Mouse (Mus musculus) hindbrain, embryonic 12.5 days (tissue): ENCODE data around the gene Ppl. TPM values are rescaled to one million over a fixed set of nuclear protein-coding genes. Genes with fewer than 3 reads are reported as not detected.

ENCODE experiments used
- ATAC-seq: fragments of 200-750 bp; cut with Nextera tagmentation; 2 replicates; pipeline ENCODE4 v1.8.0; 2017; ENCODE audit warnings: moderate TSS enrichment; ENCODE audit not compliant: low FRiP score
- H3K27ac ChIP-seq: fragments of 300-500 bp; sonication (generic); 2 replicates; pipeline ENCODE4 v1.5.1; 2016; ENCODE audit warnings: mild to moderate bottlenecking
- H3K27me3 ChIP-seq: fragments of 300-500 bp; sonication (generic); 2 replicates; pipeline ENCODE4 v1.6.1; 2016; ENCODE audit warnings: mild to moderate bottlenecking
- H3K36me3 ChIP-seq: fragments of 300-500 bp; sonication (generic); 2 replicates; pipeline ENCODE4 v1.6.1; 2016; ENCODE audit warnings: mild to moderate bottlenecking
- H3K4me1 ChIP-seq: fragments of 300-500 bp; sonication (generic); 2 replicates; pipeline ENCODE4 v1.6.1; 2016
- H3K4me2 ChIP-seq: fragments of 300-500 bp; sonication (generic); replicated peaks from 2 replicates; pipeline ENCODE4 v1.6.1; 2016; ENCODE audit warnings: mild to moderate bottlenecking
- H3K4me3 ChIP-seq: fragments of 300-500 bp; sonication (generic); 2 replicates; pipeline ENCODE4 v1.5.1; 2016; ENCODE audit warnings: mild to moderate bottlenecking
- H3K9ac ChIP-seq: fragments of 300-500 bp; sonication (generic); 2 replicates; pipeline ENCODE4 v1.6.1; 2016; ENCODE audit warnings: mild to moderate bottlenecking, moderate library complexity
- H3K9me3 ChIP-seq: fragments of 300-500 bp; sonication (generic); replicated peaks from 2 replicates; pipeline ENCODE4 v1.6.1; 2016; ENCODE audit warnings: mild to moderate bottlenecking
- WGBS: fragments of 180-500 bp; shearing (Covaris S2); methylation state at CpG from one replicate; pipeline ENCODE4 v1.1.7; 2016; 5-methylcytosine and 5-hydroxymethylcytosine counted together
- polyA plus RNA-seq: library from polyadenylated mRNA; unstranded; fragments of >200 nt; fragmentation: Nextera tagmentation; extraction: Ambion mirVana; gene quantifications from 2 replicates; pipeline ENCODE4 v1.2.1, GENCODE M21; 2016

The Ppl gene
- polyA plus RNA-seq, result 1.3 and 1.7 TPM in 2 replicates

- H3K36me3 ChIP-seq, result no peaks in the 10 kb centered on the region
- H3K9me3 ChIP-seq, result no peaks in the 10 kb centered on the region
- H3K27me3 ChIP-seq, result peaks cover 71% of the 10 kb centered on the region
- peak within 1 kb of the TSS; percentile 33 for H3K4me3 ChIP-seq
- H3K27ac ChIP-seq, result no peak within 1 kb of the TSS
- peaks cover 12% of the 10 kb centered on the region for H3K4me1 ChIP-seq
- ATAC-seq, result no peak
- whole genome bisulfite sequencing, result 2% methylated on average over 39 of the region's 39 CpGs
- no peak within 1 kb of the TSS for H3K9ac ChIP-seq
- H3K4me2 ChIP-seq, result peak within 1 kb of the TSS; percentile 50
These were observed at the start of gene Ppl for GRCm38 (mm10) chr16:5132401-5132801. TSS of gene Ppl (minus strand) at chr16:5132421.

GRCm38 (mm10) chr16:5172636-5173035 is 40.4 kb upstream of the Ppl start:
- no peaks in the 10 kb centered on the region for H3K9me3 ChIP-seq
- no peak for ATAC-seq
- no peak overlapping the region for H3K9ac ChIP-seq
- no peak overlapping the region for H3K27ac ChIP-seq
- WGBS, result 95% methylated on average over 6 of the region's 6 CpGs
- H3K36me3 ChIP-seq, result no peaks in the 10 kb centered on the region
- H3K27me3 ChIP-seq, result no peaks in the 10 kb centered on the region
- no peak overlapping the region for H3K4me2 ChIP-seq
- no peaks in the 10 kb centered on the region for H3K4me1 ChIP-seq
- no peak overlapping the region for H3K4me3 ChIP-seq

- 80% methylated on average over 5 of the region's 5 CpGs for WGBS
- no peaks in the 10 kb centered on the region for H3K4me1 ChIP-seq
- no peaks in the 10 kb centered on the region for H3K9me3 ChIP-seq
- no peak overlapping the region for H3K4me2 ChIP-seq
- no peaks in the 10 kb centered on the region for H3K27me3 ChIP-seq
- H3K4me3 ChIP-seq, result no peak overlapping the region
- H3K36me3 ChIP-seq, result no peaks in the 10 kb centered on the region
- H3K27ac ChIP-seq, result no peak overlapping the region
- H3K9ac ChIP-seq, result no peak overlapping the region
- no peak for ATAC-seq
These were observed 36.6 kb upstream of the Ppl start for GRCm38 (mm10) chr16:5168829-5169228.

- H3K27ac ChIP-seq, result no peak overlapping the region
- WGBS, result 73% methylated on average over 2 of the region's 2 CpGs
- no peak overlapping the region for H3K4me2 ChIP-seq
- H3K4me3 ChIP-seq, result no peak overlapping the region
- no peaks in the 10 kb centered on the region for H3K4me1 ChIP-seq
- H3K9me3 ChIP-seq, result no peaks in the 10 kb centered on the region
- H3K9ac ChIP-seq, result no peak overlapping the region
- H3K36me3 ChIP-seq, result no peaks in the 10 kb centered on the region
- H3K27me3 ChIP-seq, result no peaks in the 10 kb centered on the region
- no peak for ATAC-seq
These were observed 35.8 kb upstream of the Ppl start for GRCm38 (mm10) chr16:5168038-5168437.

GRCm38 (mm10) chr16:5164327-5164726 is 32.1 kb upstream of the Ppl start:
- Histone ChIP-seq H3K36me3 (no peaks in the 10 kb centered on the region), H3K27me3 (no peaks in the 10 kb centered on the region), H3K27ac (no peak overlapping the region), H3K4me1 (0 out of 2 replicates have a peak, but pooled peaks cover 7% of the 10 kb centered on the region), H3K9me3 (no peaks in the 10 kb centered on the region), H3K4me2 (no peak overlapping the region), H3K9ac (no peak overlapping the region), H3K4me3 (no peak overlapping the region)
- WGBS, result 59% methylated on average over 6 of the region's 6 CpGs
- ATAC-seq, result no peak

- no peak overlapping the region for H3K9ac ChIP-seq
- H3K4me3 ChIP-seq, result no peak overlapping the region
- 0 out of 2 replicates have a peak, but pooled peaks cover 2% of the 10 kb centered on the region for H3K27me3 ChIP-seq
- H3K9me3 ChIP-seq, result no peaks in the 10 kb centered on the region
- 71% methylated on average over 8 of the region's 8 CpGs for WGBS
- H3K27ac ChIP-seq, result no peak overlapping the region
- no peak for ATAC-seq
- peaks cover 9% of the 10 kb centered on the region; the same call in 1 of the 2 replicates for H3K4me1 ChIP-seq
- H3K36me3 ChIP-seq, result no peaks in the 10 kb centered on the region
- H3K4me2 ChIP-seq, result no peak overlapping the region
These were observed 27.0 kb upstream of the Ppl start for GRCm38 (mm10) chr16:5159248-5159647.

- H3K27me3 ChIP-seq, result 0 out of 2 replicates have a peak, but pooled peaks cover 2% of the 10 kb centered on the region
- H3K4me3 ChIP-seq, result no peak overlapping the region
- no peaks in the 10 kb centered on the region for H3K9me3 ChIP-seq
- peaks cover 27% of the 10 kb centered on the region for H3K4me1 ChIP-seq
- H3K9ac ChIP-seq, result no peak overlapping the region
- 90% methylated on average over 3 of the region's 3 CpGs for WGBS
- H3K4me2 ChIP-seq, result no peak overlapping the region
- no peak for ATAC-seq
- H3K36me3 ChIP-seq, result no peaks in the 10 kb centered on the region
- no peak overlapping the region for H3K27ac ChIP-seq
These were observed 24.9 kb upstream of the Ppl start for GRCm38 (mm10) chr16:5157113-5157512.

GRCm38 (mm10) chr16:5156495-5156894 is 24.3 kb upstream of the Ppl start:
- ATAC-seq, result no peak
- Histone ChIP-seq H3K27ac (no peak overlapping the region), H3K36me3 (no peaks in the 10 kb centered on the region), H3K4me3 (no peak overlapping the region), H3K4me1 (peaks cover 27% of the 10 kb centered on the region), H3K27me3 (0 out of 2 replicates have a peak, but pooled peaks cover 2% of the 10 kb centered on the region), H3K9ac (no peak overlapping the region), H3K4me2 (no peak overlapping the region), H3K9me3 (no peaks in the 10 kb centered on the region)
- WGBS, result 67% methylated on average over 2 of the region's 2 CpGs

GRCm38 (mm10) chr16:5155014-5155413 is 22.8 kb upstream of the Ppl start:
- ATAC-seq, result no peak
- WGBS, result 70% methylated on average over 3 of the region's 3 CpGs
- H3K27me3 ChIP-seq, result 0 out of 2 replicates have a peak, but pooled peaks cover 6% of the 10 kb centered on the region

GRCm38 (mm10) chr16:5153299-5154026 is 21.2 kb upstream of the Ppl start:
- 43% methylated on average over 6 of the region's 6 CpGs for WGBS
- Histone ChIP-seq H3K27me3 (peaks cover 18% of the 10 kb centered on the region), H3K4me1 (peaks cover 20% of the 10 kb centered on the region), H3K36me3 (no peaks in the 10 kb centered on the region), H3K9me3 (no peaks in the 10 kb centered on the region), H3K27ac (peak overlapping the region; percentile 73), H3K9ac (no peak overlapping the region), H3K4me2 (no peak overlapping the region), H3K4me3 (no peak overlapping the region)
- ATAC-seq, result peak; percentile 71

More at GRCm38 (mm10) chr16:5155014-5155413, 22.8 kb upstream of the Ppl start:
- no peaks in the 10 kb centered on the region for H3K36me3 ChIP-seq
- H3K4me3 ChIP-seq, result no peak overlapping the region
- no peak overlapping the region for H3K4me2 ChIP-seq
- H3K27ac ChIP-seq, result no peak overlapping the region
- no peaks in the 10 kb centered on the region for H3K9me3 ChIP-seq
- peaks cover 20% of the 10 kb centered on the region for H3K4me1 ChIP-seq
- no peak overlapping the region for H3K9ac ChIP-seq

GRCm38 (mm10) chr16:5150544-5150943 is 18.3 kb upstream of the Ppl start:
- ATAC-seq, result no peak
- H3K4me2 ChIP-seq, result no peak overlapping the region
- no peak overlapping the region for H3K27ac ChIP-seq
- peaks cover 32% of the 10 kb centered on the region for H3K4me1 ChIP-seq
- no peaks in the 10 kb centered on the region for H3K9me3 ChIP-seq
- H3K36me3 ChIP-seq, result no peaks in the 10 kb centered on the region
- no peak overlapping the region for H3K9ac ChIP-seq
- WGBS, result 48% methylated on average over 10 of the region's 10 CpGs
- H3K4me3 ChIP-seq, result no peak overlapping the region
- peaks cover 33% of the 10 kb centered on the region for H3K27me3 ChIP-seq

- H3K36me3 ChIP-seq, result no peaks in the 10 kb centered on the region
- peak within 1 kb of the TSS; percentile 36 for H3K4me3 ChIP-seq
- ATAC-seq, result peak; percentile 46; the same call in 1 of the 2 replicates
- peak within 1 kb of the TSS; percentile 35; the same call in 1 of the 2 replicates for H3K9ac ChIP-seq
- peaks cover 33% of the 10 kb centered on the region for H3K27me3 ChIP-seq
- 19% methylated on average over 13 of the region's 13 CpGs for WGBS
- H3K9me3 ChIP-seq, result no peaks in the 10 kb centered on the region
- H3K4me2 ChIP-seq, result peak within 1 kb of the TSS; percentile 64
- peaks cover 12% of the 10 kb centered on the region for H3K4me1 ChIP-seq
- H3K27ac ChIP-seq, result no peak within 1 kb of the TSS
These were observed 14.8 kb upstream of the Ppl start, which contains the start of gene Sec14l5 for GRCm38 (mm10) chr16:5147037-5147385. TSS of gene Sec14l5 (plus strand) at chr16:5147109.
